Mouse (Mus musculus) cortical plate, adult 2 months (tissue): ENCODE results near the gene Cdc6.

Experiments used
- CTCF ChIP-seq: fragments of 200-500 bp; IDR thresholded peaks from 2 replicates; pipeline ENCODE4 v1.5.1; 2011; ENCODE audit warnings: mild to moderate bottlenecking, control low read depth, low read length; ENCODE audit not compliant: insufficient read depth; ENCODE audit errors: extremely low read depth
- POLR2A ChIP-seq: fragments of 200-500 bp; IDR thresholded peaks from 2 replicates; pipeline ENCODE4 v1.6.1; 2011; ENCODE audit warnings: mild to moderate bottlenecking, low read length, control low read depth; ENCODE audit not compliant: insufficient read depth; ENCODE audit errors: extremely low read depth

- TF ChIP-seq POLR2A (no peak), CTCF (0 out of 2 replicates have a peak, but pooled peaks have one; percentile 1)
Observed at GRCm38 (mm10) chr11:98966499-98967141, 59.0 kb downstream of the Cdc6 start.
